Mouse (Mus musculus) liver, embryonic 16.5 days (tissue): ENCODE measurements around the gene Wrnip1. TPM values are rescaled to one million over a fixed set of nuclear protein-coding genes. Genes with fewer than 3 reads are reported as not detected.

Experiments used
- ATAC-seq: fragments of 200-750 bp; cut with Nextera tagmentation; 2 replicates; pipeline ENCODE4 v1.8.0; 2017; ENCODE audit warnings: low read depth, mild to moderate bottlenecking, moderate number of reproducible peaks, moderate library complexity
- H3K27ac ChIP-seq: fragments of 300-500 bp; sonication (generic); 2 replicates; pipeline ENCODE4 v1.5.1; 2014; ENCODE audit warnings: mild to moderate bottlenecking, low read length
- H3K27me3 ChIP-seq: fragments of 300-500 bp; sonication (generic); 2 replicates; pipeline ENCODE4 v1.6.1; 2014; ENCODE audit warnings: low read depth, low read length, mixed read lengths; ENCODE audit not compliant: control insufficient read depth, insufficient read depth
- H3K36me3 ChIP-seq: fragments of 300-500 bp; sonication (generic); 2 replicates; pipeline ENCODE4 v1.6.1; 2014; ENCODE audit warnings: mild to moderate bottlenecking; ENCODE audit not compliant: control insufficient read depth, insufficient read depth
- H3K4me1 ChIP-seq: fragments of 300-500 bp; sonication (generic); 2 replicates; pipeline ENCODE4 v1.6.1; 2014; ENCODE audit warnings: low read depth, low read length, mixed read lengths; ENCODE audit not compliant: control insufficient read depth
- H3K4me2 ChIP-seq: fragments of 300-500 bp; sonication (generic); 2 replicates; pipeline ENCODE4 v1.6.1; 2014; ENCODE audit warnings: low read depth, low read length, mixed read lengths
- H3K4me3 ChIP-seq: fragments of 300-500 bp; sonication (generic); 2 replicates; pipeline ENCODE4 v1.5.1; 2014; ENCODE audit warnings: low read depth, mild to moderate bottlenecking, low read length
- H3K9ac ChIP-seq: fragments of 300-500 bp; sonication (generic); 2 replicates; pipeline ENCODE4 v1.6.1; 2014; ENCODE audit warnings: low read depth, low read length
- H3K9me3 ChIP-seq: fragments of 300-500 bp; sonication (generic); replicated peaks from 2 replicates; pipeline ENCODE4 v1.6.1; 2016; ENCODE audit warnings: low read length; ENCODE audit not compliant: control insufficient read depth
- WGBS: fragments of 180-500 bp; shearing (Covaris S2); extraction: QIAGEN DNeasy Blood & Tissue Kit; methylation state at CpG from one replicate; pipeline ENCODE4 v1.1.7; 2014; ENCODE audit not compliant: insufficient replicate concordance; 5-methylcytosine and 5-hydroxymethylcytosine counted together
- polyA plus RNA-seq: library from polyadenylated mRNA; unstranded; fragments of >200 nt; fragmentation: Nextera tagmentation; extraction: Ambion mirVana; gene quantifications from 2 replicates; pipeline ENCODE4 v1.2.1, GENCODE M21; 2015

Gene Wrnip1
- polyA plus RNA-seq, 1 experiment from 2014 or later, result 7.5 TPM

DNA sequence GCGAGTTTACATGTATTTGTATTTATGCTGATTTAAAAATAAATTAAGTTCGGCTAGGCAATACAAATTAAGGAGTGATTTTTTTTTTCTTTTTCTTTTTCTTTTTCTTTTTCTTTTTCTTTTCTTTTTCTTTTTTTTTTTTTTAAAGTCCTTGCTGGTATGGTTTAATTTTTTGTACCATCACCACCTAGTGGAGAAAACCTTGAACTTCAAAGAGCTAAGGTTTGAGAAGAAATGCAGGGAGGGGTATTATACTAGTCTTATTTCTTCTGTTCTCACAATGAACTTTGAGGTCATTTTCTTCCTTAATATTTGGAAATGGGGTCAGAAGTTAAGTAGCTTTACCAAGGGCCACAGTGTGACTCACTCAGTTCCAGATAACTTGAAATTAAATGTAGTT is 2.7 kb upstream of the Wrnip1 start:
- 53% methylated on average over 2 of the region's 2 CpGs for WGBS
- no peaks in the 10 kb centered on the region for H3K36me3 ChIP-seq
- no peak for ATAC-seq
- peaks cover 18% of the 10 kb centered on the region for H3K4me1 ChIP-seq
- no peaks in the 10 kb centered on the region for H3K27me3 ChIP-seq
- no peak overlapping the region for H3K9ac ChIP-seq
- no peak overlapping the region for H3K27ac ChIP-seq
- H3K9me3 ChIP-seq, result no peaks in the 10 kb centered on the region
- no peak overlapping the region for H3K4me3 ChIP-seq
- H3K4me2 ChIP-seq, result no peak overlapping the region

DNA sequence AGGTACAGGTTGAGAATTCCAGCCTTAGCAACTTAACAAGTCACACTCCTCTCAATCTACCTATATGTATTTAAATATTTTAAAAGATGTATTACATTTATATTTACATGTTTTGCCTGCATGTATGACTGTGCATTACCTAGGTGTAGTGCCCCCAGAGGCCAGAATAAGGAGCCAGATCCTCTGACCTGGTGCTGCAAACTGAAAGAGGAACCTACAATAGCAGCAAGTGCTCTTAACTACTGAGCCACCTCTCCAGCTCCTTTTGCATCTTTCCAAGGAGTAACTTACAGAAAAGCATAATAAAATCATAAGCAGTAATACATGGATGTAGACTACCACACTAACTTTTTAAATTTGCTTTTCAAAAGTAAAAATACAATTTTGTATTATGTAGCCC is 979 bp upstream of the Wrnip1 start:
- H3K36me3 ChIP-seq, result no peaks in the 10 kb centered on the region
- no peaks in the 10 kb centered on the region for H3K9me3 ChIP-seq
- no peak overlapping the region for H3K9ac ChIP-seq
- no peak for ATAC-seq
- no peaks in the 10 kb centered on the region for H3K27me3 ChIP-seq
- peak overlapping the region; percentile 98 for H3K4me2 ChIP-seq
- H3K4me1 ChIP-seq, result peaks cover 18% of the 10 kb centered on the region
- no peak overlapping the region for H3K27ac ChIP-seq
- H3K4me3 ChIP-seq, result peak overlapping the region; percentile 88

DNA sequence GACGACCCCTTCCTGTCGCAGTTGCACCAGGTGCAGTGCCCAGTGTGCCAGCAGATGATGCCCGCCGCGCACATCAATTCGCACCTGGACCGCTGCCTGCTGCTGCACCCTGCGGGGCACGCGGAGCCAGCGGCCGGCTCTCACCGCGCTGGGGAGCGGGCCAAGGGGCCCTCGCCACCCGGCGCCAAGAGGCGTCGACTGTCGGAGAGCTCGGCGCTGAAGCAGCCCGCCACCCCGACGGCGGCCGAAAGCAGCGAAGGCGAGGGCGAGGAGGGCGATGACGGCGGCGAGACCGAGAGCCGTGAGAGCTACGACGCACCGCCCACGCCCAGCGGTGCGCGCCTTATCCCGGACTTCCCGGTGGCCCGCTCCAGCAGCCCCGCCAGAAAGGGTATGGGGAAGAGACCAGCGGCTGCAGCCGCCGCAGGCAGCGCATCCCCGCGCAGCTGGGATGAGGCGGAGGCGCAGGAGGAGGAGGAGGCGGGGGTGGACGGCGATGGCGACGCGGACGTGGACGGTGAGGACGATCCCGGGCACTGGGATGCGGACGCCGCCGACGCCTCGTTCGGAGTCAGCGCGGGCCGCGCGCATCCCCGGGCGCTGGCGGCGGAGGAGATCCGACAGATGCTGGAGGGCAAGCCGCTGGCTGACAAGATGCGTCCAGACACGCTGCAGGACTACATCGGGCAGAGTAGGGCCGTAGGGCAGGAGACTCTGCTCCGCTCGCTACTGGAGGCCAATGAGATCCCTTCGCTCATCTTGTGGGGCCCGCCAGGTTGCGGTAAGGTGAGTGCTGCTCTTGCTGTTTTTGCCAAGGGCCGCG is 632 bp downstream of the Wrnip1 start, which contains the start of gene D930007J09Rik:
Gene D930007J09Rik (minus strand): TSS at position 591 of the 823 bp plus-strand sequence.
- peaks cover 6% of the 10 kb centered on the region for H3K36me3 ChIP-seq
- H3K27ac ChIP-seq, result peak within 1 kb of the TSS; percentile 45
- peak within 1 kb of the TSS; percentile 85 for H3K9ac ChIP-seq
- peak within 1 kb of the TSS; percentile 98 for H3K4me2 ChIP-seq
- H3K4me3 ChIP-seq, result peak within 1 kb of the TSS; percentile 88
- peak; percentile 37 for ATAC-seq
- no peaks in the 10 kb centered on the region for H3K9me3 ChIP-seq
- WGBS, result under 1% methylated on average over 94 of the region's 95 CpGs
- no peaks in the 10 kb centered on the region for H3K27me3 ChIP-seq
- H3K4me1 ChIP-seq, result peaks cover 18% of the 10 kb centered on the region

DNA sequence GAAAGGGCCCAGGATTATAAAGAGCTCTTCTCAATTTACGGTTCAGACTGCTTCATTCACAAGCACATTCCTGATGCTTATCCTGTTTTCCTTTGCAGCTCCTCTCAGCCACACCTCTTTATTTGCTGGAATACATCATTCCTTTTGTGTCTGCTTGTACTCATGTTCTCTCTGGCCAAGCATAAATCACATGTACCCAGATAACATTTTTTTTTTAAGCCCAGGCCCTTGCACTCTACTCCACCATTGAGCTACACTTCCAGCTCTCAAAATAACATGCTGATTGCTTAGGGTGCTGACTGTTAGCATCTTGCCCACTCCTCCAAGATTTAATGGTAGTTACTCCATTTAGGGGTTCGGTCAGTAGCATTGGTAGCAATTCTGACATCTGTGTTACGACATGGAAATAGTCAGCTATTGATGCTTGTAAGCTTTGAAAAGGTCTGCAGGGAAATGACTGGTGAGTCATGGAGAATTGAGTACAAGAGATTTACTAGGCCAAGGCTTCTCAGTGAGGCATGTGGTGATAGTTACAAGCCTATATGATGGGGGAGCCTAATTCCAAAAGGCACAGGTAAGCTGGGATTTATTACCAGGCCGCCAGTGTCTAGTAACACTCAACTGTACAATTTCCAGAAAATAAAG is 2.0 kb downstream of the Wrnip1 start:
- no peak for ATAC-seq
- H3K9me3 ChIP-seq, result no peaks in the 10 kb centered on the region
- peaks cover 8% of the 10 kb centered on the region for H3K36me3 ChIP-seq

DNA sequence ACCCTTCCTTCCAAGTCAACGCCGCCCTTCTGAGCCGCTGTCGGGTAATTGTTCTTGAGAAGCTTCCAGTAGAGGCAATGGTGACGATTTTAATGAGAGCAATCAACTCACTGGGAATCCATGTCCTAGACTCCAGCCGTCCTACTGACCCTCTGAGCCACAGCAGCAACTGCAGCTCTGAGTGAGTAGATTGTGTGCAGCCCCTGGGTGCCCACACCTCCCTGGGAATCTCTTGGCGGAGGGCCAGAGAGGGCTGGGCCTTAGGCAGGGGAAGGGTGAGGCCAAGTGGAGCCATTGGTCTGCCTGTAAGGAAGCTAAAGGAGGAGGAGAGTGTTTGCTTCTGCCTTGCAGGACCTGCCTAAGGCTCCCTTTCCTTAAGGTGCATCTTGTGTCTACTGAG is 5.0 kb downstream of the Wrnip1 start:
- Histone ChIP-seq H3K27me3 (no peaks in the 10 kb centered on the region), H3K4me1 (peaks cover 13% of the 10 kb centered on the region), H3K27ac (no peak overlapping the region), H3K9me3 (no peaks in the 10 kb centered on the region), H3K36me3 (peaks cover 12% of the 10 kb centered on the region), H3K4me2 (no peak overlapping the region), H3K9ac (no peak overlapping the region), H3K4me3 (no peak overlapping the region)
- WGBS, result 81% methylated on average over 7 of the region's 7 CpGs
- ATAC-seq, result no peak

More for the DNA sequence above, 2.0 kb downstream of the Wrnip1 start:
- H3K27ac ChIP-seq, result no peak overlapping the region
- peaks cover 18% of the 10 kb centered on the region for H3K4me1 ChIP-seq
- peak overlapping the region; percentile 98 for H3K4me2 ChIP-seq
- 80% methylated on average over 4 of the region's 4 CpGs for WGBS
- no peaks in the 10 kb centered on the region for H3K27me3 ChIP-seq
- H3K9ac ChIP-seq, result no peak overlapping the region
- peak overlapping the region; percentile 88; the same call in 1 of the 2 replicates for H3K4me3 ChIP-seq

DNA sequence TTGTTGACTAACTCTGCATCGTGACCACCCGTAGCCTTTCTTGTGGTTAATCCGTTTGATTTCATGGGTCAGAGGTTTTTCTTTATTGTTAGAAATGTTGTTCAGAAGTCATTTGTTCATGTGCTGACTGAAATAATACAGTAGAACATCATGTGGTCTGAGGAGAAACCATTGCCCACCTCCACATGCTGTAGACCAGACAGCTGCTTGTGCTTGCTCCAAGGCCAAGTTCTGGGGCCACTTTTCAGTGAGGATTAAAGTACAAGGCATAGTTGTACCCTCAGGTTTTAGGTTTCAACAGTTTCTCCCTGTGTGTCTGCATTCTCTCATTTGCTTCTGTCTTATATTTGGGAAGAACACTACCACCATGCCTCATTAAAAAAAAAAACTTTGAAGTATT is 5.8 kb downstream of the Wrnip1 start:
- Histone ChIP-seq H3K36me3 (peaks cover 12% of the 10 kb centered on the region), H3K4me1 (peaks cover 13% of the 10 kb centered on the region), H3K27me3 (no peaks in the 10 kb centered on the region), H3K9me3 (no peaks in the 10 kb centered on the region), H3K27ac (no peak overlapping the region), H3K9ac (no peak overlapping the region), H3K4me2 (no peak overlapping the region), H3K4me3 (no peak overlapping the region)
- ATAC-seq, result no peak
- WGBS, result 82% methylated on average over 3 of the region's 3 CpGs

DNA sequence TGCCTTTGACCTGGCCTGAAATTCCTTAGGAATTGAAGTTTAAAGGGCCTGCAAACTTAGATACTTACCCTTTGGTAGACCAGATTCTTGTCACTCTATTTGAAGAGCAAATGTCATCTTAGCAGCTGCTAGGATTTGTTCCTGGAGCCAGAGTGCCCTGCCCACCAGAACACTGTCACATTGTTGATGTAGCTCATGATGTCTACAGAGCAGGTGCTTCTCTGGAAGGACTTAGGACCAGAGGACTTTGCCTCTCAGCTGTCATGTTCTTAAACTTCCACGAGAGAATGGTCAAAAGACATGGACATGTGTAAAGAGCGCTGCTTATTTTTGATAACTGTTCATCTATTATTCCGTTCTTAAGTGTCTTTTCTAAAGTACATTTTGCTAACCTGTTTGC is 17.4 kb downstream of the Wrnip1 start:
- no peaks in the 10 kb centered on the region for H3K4me1 ChIP-seq
- no peak overlapping the region for H3K4me3 ChIP-seq
- no peaks in the 10 kb centered on the region for H3K9me3 ChIP-seq
- no peak for ATAC-seq
- no peak overlapping the region for H3K4me2 ChIP-seq
- no peak overlapping the region for H3K27ac ChIP-seq
- no peaks in the 10 kb centered on the region for H3K27me3 ChIP-seq
- 80% methylated on average over 3 of the region's 3 CpGs for WGBS
- peaks cover 6% of the 10 kb centered on the region for H3K36me3 ChIP-seq
- no peak overlapping the region for H3K9ac ChIP-seq

DNA sequence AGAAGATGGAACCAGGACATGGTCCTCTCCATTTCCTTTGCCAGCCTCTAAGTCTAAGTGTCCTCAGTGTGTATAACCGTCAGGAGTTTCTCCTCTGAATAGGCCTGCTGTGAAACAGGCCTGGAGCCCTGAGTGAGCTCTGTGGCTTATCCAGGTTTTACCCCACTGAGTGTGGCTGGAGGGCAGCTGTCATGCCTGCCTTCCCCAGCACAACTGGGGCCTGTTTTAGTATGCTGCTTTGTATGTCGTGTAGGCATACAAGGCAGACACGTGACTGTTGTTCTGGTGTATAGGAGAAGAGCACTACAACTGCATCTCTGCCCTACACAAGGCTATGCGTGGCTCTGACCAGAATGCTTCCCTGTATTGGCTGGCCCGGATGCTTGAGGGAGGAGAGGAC is 18.1 kb downstream of the Wrnip1 start:
- peaks cover 6% of the 10 kb centered on the region for H3K36me3 ChIP-seq
- H3K4me2 ChIP-seq, result no peak overlapping the region

DNA sequence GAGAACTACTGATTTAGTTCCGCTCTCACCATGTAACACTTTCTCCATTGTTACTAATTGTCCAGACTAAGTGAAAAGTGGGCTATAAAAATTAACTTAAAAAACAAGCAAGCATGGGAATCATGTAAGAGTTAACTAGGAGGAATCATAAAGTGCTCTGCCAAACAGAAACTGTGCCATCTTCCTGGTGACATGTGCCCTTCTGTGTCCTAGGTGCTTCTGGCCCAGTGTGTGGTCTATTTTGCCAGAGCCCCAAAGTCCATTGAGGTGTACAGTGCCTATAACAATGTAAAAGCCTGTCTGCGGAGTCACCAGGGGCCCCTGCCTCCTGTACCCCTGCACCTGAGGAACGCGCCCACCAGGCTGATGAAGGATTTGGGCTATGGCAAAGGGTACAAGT is 19.8 kb downstream of the Wrnip1 start:
- Histone ChIP-seq H3K4me1 (no peaks in the 10 kb centered on the region), H3K9me3 (no peaks in the 10 kb centered on the region), H3K9ac (no peak overlapping the region), H3K36me3 (peaks cover 6% of the 10 kb centered on the region), H3K4me2 (no peak overlapping the region), H3K27me3 (no peaks in the 10 kb centered on the region), H3K27ac (no peak overlapping the region), H3K4me3 (no peak overlapping the region)
- WGBS, result 83% methylated on average over 4 of the region's 4 CpGs
- ATAC-seq, result no peak

More for the DNA sequence above, 18.1 kb downstream of the Wrnip1 start:
- no peaks in the 10 kb centered on the region for H3K4me1 ChIP-seq
- no peak overlapping the region for H3K9ac ChIP-seq
- no peaks in the 10 kb centered on the region for H3K27me3 ChIP-seq
- H3K27ac ChIP-seq, result no peak overlapping the region
- 80% methylated on average over 5 of the region's 5 CpGs for WGBS
- H3K9me3 ChIP-seq, result no peaks in the 10 kb centered on the region
- H3K4me3 ChIP-seq, result no peak overlapping the region
- ATAC-seq, result no peak
